Mouse (Mus musculus): ENCODE data around the gene Lrrc20. TPM values are rescaled to one million over a fixed set of nuclear protein-coding genes. Genes with fewer than 3 reads are reported as not detected.

The Lrrc20 gene
- polyA plus RNA-seq, 1 experiment from 2014 or later: 5.8 TPM

GRCm38 (mm10) chr10:61544863-61545240 is 69.3 kb downstream of the Lrrc20 start:
- H3K4me2 ChIP-seq (ENCODE audit: low read depth, low read length): peak overlapping the region; percentile 41

DNA sequence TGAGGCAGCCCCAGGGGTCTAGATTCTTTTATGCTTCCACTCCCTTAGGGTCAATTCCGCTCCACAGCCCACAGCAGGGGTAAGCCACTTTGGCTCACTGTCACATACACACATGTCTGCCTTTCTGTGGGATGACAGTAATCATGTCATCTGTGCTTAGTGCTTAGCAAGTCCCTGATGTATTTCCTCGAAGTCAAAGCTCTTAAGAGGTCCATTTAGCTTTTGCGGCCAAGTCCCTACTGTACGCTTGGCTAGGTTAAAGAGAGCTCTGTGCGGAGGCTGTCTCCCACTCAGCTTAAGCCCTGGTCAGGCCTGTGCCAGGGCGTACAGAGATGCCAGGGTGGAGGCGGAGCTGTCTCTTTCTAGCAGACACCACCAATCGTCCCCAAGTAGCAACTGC is 74.5 kb downstream of the Lrrc20 start:
- H3K36me3 ChIP-seq (ENCODE audit: control insufficient read depth, insufficient read depth, low read length): no peaks in the 10 kb centered on the region

More at GRCm38 (mm10) chr10:61544863-61545240, 69.3 kb downstream of the Lrrc20 start:
- ATAC-seq: peak; percentile 61
- H3K27me3 ChIP-seq (replicated peaks; ENCODE audit: control insufficient read depth, insufficient read depth, low read length): no peaks in the 10 kb centered on the region
- 0 out of 2 replicates have a peak overlapping the region, but pooled peaks have one; percentile 3 for H3K4me3 ChIP-seq (ENCODE audit: low read length)
- peaks cover 12% of the 10 kb centered on the region for H3K4me1 ChIP-seq (ENCODE audit: control insufficient read depth, insufficient read depth, low read length)
- H3K36me3 ChIP-seq (ENCODE audit: control insufficient read depth, insufficient read depth, low read length): no peaks in the 10 kb centered on the region
- no peak overlapping the region; the same call in 1 of the 2 replicates for H3K27ac ChIP-seq (ENCODE audit: low read length)
- H3K9ac ChIP-seq (ENCODE audit: low read depth, low read length): no peak overlapping the region
- no peaks in the 10 kb centered on the region for H3K9me3 ChIP-seq (ENCODE audit: control insufficient read depth, low read length)
- 44% methylated on average over 9 of the region's 9 CpGs for WGBS

DNA sequence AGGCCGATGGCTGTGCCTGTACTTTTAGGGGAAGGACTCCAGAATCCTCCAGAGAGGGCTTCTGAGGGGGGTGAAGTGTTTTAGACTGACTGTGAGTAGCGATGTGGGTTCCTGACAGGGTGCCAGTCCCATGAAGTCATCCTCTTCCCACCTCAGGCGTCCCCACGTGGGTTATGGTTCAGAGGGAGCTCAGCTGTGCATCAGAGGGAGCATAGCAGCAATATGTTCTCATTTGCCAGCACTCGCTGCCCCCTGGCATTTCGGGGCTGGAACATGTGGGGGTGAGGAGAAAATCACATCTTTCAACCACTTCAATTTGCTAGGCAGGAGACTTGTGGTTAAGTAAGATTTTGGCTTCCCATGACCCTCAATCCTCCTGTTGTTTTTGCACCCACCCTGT is 79.6 kb downstream of the Lrrc20 start:
- Histone ChIP-seq H3K4me2 (ENCODE audit: low read depth, low read length) (no peak overlapping the region), H3K4me3 (ENCODE audit: low read length) (no peak overlapping the region), H3K27ac (ENCODE audit: low read length) (no peak overlapping the region), H3K9me3 (ENCODE audit: control insufficient read depth, low read length) (no peaks in the 10 kb centered on the region), H3K9ac (ENCODE audit: low read depth, low read length) (no peak overlapping the region), H3K36me3 (ENCODE audit: control insufficient read depth, insufficient read depth, low read length) (no peaks in the 10 kb centered on the region), H3K27me3 (replicated peaks; ENCODE audit: control insufficient read depth, insufficient read depth, low read length) (no peaks in the 10 kb centered on the region), H3K4me1 (ENCODE audit: control insufficient read depth, insufficient read depth, low read length) (no peaks in the 10 kb centered on the region)
- 86% methylated on average over 6 of the region's 6 CpGs for WGBS
- ATAC-seq: no peak

More for the DNA sequence above, 74.5 kb downstream of the Lrrc20 start:
- 90% methylated on average over 8 of the region's 8 CpGs for WGBS
- ATAC-seq: no peak
- Histone ChIP-seq H3K27ac (ENCODE audit: low read length) (no peak overlapping the region), H3K4me2 (ENCODE audit: low read depth, low read length) (no peak overlapping the region), H3K9me3 (ENCODE audit: control insufficient read depth, low read length) (no peaks in the 10 kb centered on the region), H3K9ac (ENCODE audit: low read depth, low read length) (no peak overlapping the region), H3K4me3 (ENCODE audit: low read length) (no peak overlapping the region), H3K4me1 (ENCODE audit: control insufficient read depth, insufficient read depth, low read length) (no peaks in the 10 kb centered on the region), H3K27me3 (replicated peaks; ENCODE audit: control insufficient read depth, insufficient read depth, low read length) (no peaks in the 10 kb centered on the region)

DNA sequence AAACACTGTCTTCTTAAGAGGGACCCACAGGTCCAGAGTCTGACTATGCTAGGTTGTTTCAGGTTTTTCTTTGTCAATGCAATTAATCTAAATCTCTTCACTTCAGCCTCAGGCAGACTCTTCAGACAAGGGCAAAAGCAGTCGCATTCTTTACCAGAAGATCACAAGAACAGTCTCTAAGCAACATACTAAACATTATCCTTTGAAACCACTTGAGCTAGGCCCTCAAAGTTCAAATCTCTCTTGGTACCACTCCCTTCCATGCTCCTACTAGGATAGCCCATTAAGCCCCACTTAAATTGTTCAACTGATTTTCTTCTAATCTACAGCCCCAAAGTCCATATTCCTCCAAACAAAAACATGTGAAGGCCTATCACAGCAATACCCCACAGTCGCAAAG is 83.0 kb downstream of the Lrrc20 start:
- ATAC-seq: no peak
- H3K4me3 ChIP-seq (ENCODE audit: low read length): no peak overlapping the region
- no peak overlapping the region for H3K9ac ChIP-seq (ENCODE audit: low read depth, low read length)
- H3K4me2 ChIP-seq (ENCODE audit: low read depth, low read length): no peak overlapping the region
- H3K27me3 ChIP-seq (replicated peaks; ENCODE audit: control insufficient read depth, insufficient read depth, low read length): no peaks in the 10 kb centered on the region
- H3K4me1 ChIP-seq (ENCODE audit: control insufficient read depth, insufficient read depth, low read length): no peaks in the 10 kb centered on the region
- 82% methylated on average over 2 of the region's 2 CpGs for WGBS
- H3K9me3 ChIP-seq (ENCODE audit: control insufficient read depth, low read length): peaks cover 5% of the 10 kb centered on the region
- H3K36me3 ChIP-seq (ENCODE audit: control insufficient read depth, insufficient read depth, low read length): no peaks in the 10 kb centered on the region
- no peak overlapping the region for H3K27ac ChIP-seq (ENCODE audit: low read length)

DNA sequence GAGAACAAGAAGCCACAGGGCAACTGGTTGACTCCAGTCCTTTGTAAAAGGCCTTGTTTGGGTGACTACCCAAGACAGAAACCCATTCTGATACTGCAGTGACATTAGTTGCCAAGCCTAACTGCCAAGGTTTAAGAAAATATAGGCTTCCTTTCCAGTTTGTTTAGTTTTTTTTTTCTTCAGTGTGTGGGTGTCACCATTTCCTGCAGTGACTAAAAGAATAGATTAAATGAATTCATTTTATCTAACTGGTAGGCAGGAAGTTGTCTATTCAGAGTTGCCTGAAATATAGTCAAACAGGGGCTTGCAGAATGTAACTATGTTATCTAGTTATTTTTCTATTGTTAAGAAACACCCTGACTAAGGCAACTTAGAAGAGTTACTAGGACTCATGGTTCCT is 83.9 kb downstream of the Lrrc20 start:
- Histone ChIP-seq H3K4me1 (ENCODE audit: control insufficient read depth, insufficient read depth, low read length) (no peaks in the 10 kb centered on the region), H3K27ac (ENCODE audit: low read length) (no peak overlapping the region), H3K36me3 (ENCODE audit: control insufficient read depth, insufficient read depth, low read length) (no peaks in the 10 kb centered on the region), H3K27me3 (replicated peaks; ENCODE audit: control insufficient read depth, insufficient read depth, low read length) (no peaks in the 10 kb centered on the region), H3K9me3 (ENCODE audit: control insufficient read depth, low read length) (peaks cover 5% of the 10 kb centered on the region), H3K9ac (ENCODE audit: low read depth, low read length) (no peak overlapping the region), H3K4me3 (ENCODE audit: low read length) (no peak overlapping the region), H3K4me2 (ENCODE audit: low read depth, low read length) (no peak overlapping the region)
- ATAC-seq: no peak

GRCm38 (mm10) chr10:61563550-61563949 is 87.9 kb downstream of the Lrrc20 start:
- Histone ChIP-seq H3K4me3 (ENCODE audit: low read length) (no peak overlapping the region), H3K4me2 (ENCODE audit: low read depth, low read length) (no peak overlapping the region), H3K27ac (ENCODE audit: low read length) (no peak overlapping the region), H3K9ac (ENCODE audit: low read depth, low read length) (no peak overlapping the region), H3K36me3 (ENCODE audit: control insufficient read depth, insufficient read depth, low read length) (no peaks in the 10 kb centered on the region), H3K4me1 (ENCODE audit: control insufficient read depth, insufficient read depth, low read length) (no peaks in the 10 kb centered on the region), H3K27me3 (replicated peaks; ENCODE audit: control insufficient read depth, insufficient read depth, low read length) (no peaks in the 10 kb centered on the region), H3K9me3 (ENCODE audit: control insufficient read depth, low read length) (peaks cover 5% of the 10 kb centered on the region)
- 76% methylated on average over 9 of the region's 9 CpGs for WGBS
- no peak for ATAC-seq

DNA sequence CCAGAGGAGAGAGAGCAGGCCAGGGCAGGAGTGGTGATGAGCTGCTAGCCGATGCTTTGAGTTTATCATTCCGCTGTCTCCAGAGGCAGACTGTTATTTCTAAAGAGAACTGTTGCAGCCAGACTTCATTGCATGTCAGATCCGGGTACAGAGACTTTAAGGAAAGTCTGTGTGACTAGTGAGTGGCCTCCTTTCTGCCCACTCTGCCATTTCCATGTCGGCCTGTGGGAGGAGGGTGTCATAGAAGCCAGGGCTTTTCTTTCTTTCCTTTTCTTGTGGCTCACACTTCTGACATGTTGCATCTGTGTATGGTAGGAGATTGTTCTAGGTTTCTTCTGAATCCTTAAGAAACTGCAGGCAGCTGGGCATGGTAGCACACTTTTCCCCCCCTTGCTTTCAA is 88.8 kb downstream of the Lrrc20 start:
- Histone ChIP-seq H3K4me3 (ENCODE audit: low read length) (no peak overlapping the region), H3K4me1 (ENCODE audit: control insufficient read depth, insufficient read depth, low read length) (no peaks in the 10 kb centered on the region), H3K27ac (ENCODE audit: low read length) (no peak overlapping the region), H3K9me3 (ENCODE audit: control insufficient read depth, low read length) (peaks cover 5% of the 10 kb centered on the region), H3K36me3 (ENCODE audit: control insufficient read depth, insufficient read depth, low read length) (no peaks in the 10 kb centered on the region), H3K4me2 (ENCODE audit: low read depth, low read length) (no peak overlapping the region), H3K27me3 (replicated peaks; ENCODE audit: control insufficient read depth, insufficient read depth, low read length) (no peaks in the 10 kb centered on the region), H3K9ac (ENCODE audit: low read depth, low read length) (no peak overlapping the region)
- 71% methylated on average over 4 of the region's 4 CpGs for WGBS
- no peak for ATAC-seq

DNA sequence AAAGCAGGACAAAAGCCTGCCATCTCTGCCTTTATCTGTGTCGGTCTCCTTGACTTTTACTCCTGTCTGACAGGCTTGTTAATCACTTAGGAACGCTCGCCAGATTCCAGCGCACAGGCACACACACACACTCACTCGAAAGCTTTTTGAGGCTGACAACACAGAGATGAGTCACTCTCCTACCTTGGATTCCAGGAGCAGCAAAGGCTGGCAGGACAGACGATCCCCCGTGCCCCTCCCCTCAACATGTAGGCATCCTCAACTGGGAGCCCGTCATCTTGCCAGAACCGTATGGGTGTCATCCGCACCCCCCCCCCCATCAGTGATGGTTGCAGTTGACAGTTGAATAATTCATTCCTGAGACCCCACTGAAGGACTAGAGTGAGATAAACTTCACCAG is 94.6 kb downstream of the Lrrc20 start:
- H3K27me3 ChIP-seq (replicated peaks; ENCODE audit: control insufficient read depth, insufficient read depth, low read length): no peaks in the 10 kb centered on the region
- H3K4me3 ChIP-seq (ENCODE audit: low read length): no peak overlapping the region
- ATAC-seq: no peak
- no peak overlapping the region for H3K4me2 ChIP-seq (ENCODE audit: low read depth, low read length)
- no peaks in the 10 kb centered on the region for H3K36me3 ChIP-seq (ENCODE audit: control insufficient read depth, insufficient read depth, low read length)
- 20% methylated on average over 10 of the region's 10 CpGs for WGBS
- no peak overlapping the region for H3K27ac ChIP-seq (ENCODE audit: low read length)
- no peaks in the 10 kb centered on the region for H3K9me3 ChIP-seq (ENCODE audit: control insufficient read depth, low read length)
- 0 out of 2 replicates have a peak, but pooled peaks cover 3% of the 10 kb centered on the region for H3K4me1 ChIP-seq (ENCODE audit: control insufficient read depth, insufficient read depth, low read length)
- H3K9ac ChIP-seq (ENCODE audit: low read depth, low read length): no peak overlapping the region

DNA sequence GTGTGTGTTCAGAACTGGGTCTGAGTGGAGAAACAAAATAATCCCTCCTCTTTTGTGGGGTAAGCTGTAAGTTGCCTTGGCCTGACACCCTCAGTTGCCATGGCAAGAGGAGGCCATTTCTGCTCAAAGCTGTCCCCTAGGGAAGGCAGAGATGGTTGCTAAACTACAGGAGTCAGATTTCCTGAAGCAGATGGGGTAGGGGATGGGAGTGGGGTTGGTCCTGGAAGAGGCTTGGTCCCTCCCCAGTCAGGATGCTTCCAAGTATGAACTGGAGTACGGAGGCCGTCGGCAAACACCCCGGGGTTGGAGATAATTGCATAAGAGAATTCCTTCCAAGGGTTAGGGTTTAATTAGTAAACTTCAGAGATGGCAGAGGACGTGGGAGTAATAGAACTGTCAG is 96.5 kb downstream of the Lrrc20 start:
- no peak overlapping the region for H3K27ac ChIP-seq (ENCODE audit: low read length)
- H3K4me3 ChIP-seq (ENCODE audit: low read length): no peak overlapping the region
- H3K36me3 ChIP-seq (ENCODE audit: control insufficient read depth, insufficient read depth, low read length): no peaks in the 10 kb centered on the region
- 53% methylated on average over 5 of the region's 5 CpGs for WGBS
- no peak overlapping the region for H3K4me2 ChIP-seq (ENCODE audit: low read depth, low read length)
- H3K9ac ChIP-seq (ENCODE audit: low read depth, low read length): no peak overlapping the region
- no peaks in the 10 kb centered on the region for H3K27me3 ChIP-seq (replicated peaks; ENCODE audit: control insufficient read depth, insufficient read depth, low read length)
- H3K4me1 ChIP-seq (ENCODE audit: control insufficient read depth, insufficient read depth, low read length): 0 out of 2 replicates have a peak, but pooled peaks cover 3% of the 10 kb centered on the region
- H3K9me3 ChIP-seq (ENCODE audit: control insufficient read depth, low read length): no peaks in the 10 kb centered on the region
- no peak for ATAC-seq

- ATAC-seq: no peak
- WGBS: 70% methylated on average over 13 of the region's 13 CpGs
- no peaks in the 10 kb centered on the region for H3K27me3 ChIP-seq (replicated peaks; ENCODE audit: control insufficient read depth, insufficient read depth, low read length)
- H3K4me3 ChIP-seq (ENCODE audit: low read length): no peak overlapping the region
- no peaks in the 10 kb centered on the region for H3K4me1 ChIP-seq (ENCODE audit: control insufficient read depth, insufficient read depth, low read length)
- no peaks in the 10 kb centered on the region for H3K36me3 ChIP-seq (ENCODE audit: control insufficient read depth, insufficient read depth, low read length)
- no peak overlapping the region for H3K4me2 ChIP-seq (ENCODE audit: low read depth, low read length)
- H3K9ac ChIP-seq (ENCODE audit: low read depth, low read length): no peak overlapping the region
- no peak overlapping the region for H3K27ac ChIP-seq (ENCODE audit: low read length)
- no peaks in the 10 kb centered on the region for H3K9me3 ChIP-seq (ENCODE audit: control insufficient read depth, low read length)
These were observed 100.6 kb downstream of the Lrrc20 start for GRCm38 (mm10) chr10:61576120-61576767.
